Mouse (Mus musculus) limb, embryonic 12.5 days (tissue): ENCODE measurements around the gene Hsd17b7. TPM values are rescaled to one million over a fixed set of nuclear protein-coding genes. Genes with fewer than 3 reads are reported as not detected.

Source experiments
- ATAC-seq: fragments of 200-750 bp; cut with Nextera tagmentation; 2 replicates; pipeline ENCODE4 v1.8.0; 2017; ENCODE audit warnings: low read depth, moderate TSS enrichment; ENCODE audit not compliant: insufficient number of reproducible peaks, insufficient read depth, low FRiP score, low TSS enrichment
- H3K27ac ChIP-seq: fragments of 300-500 bp; sonication (generic); 2 replicates; pipeline ENCODE4 v1.5.1; 2016; ENCODE audit warnings: mild to moderate bottlenecking, moderate library complexity
- H3K27me3 ChIP-seq: fragments of 300-500 bp; sonication (generic); 2 replicates; pipeline ENCODE4 v1.6.1; 2016; ENCODE audit warnings: mild to moderate bottlenecking, moderate library complexity
- H3K36me3 ChIP-seq: fragments of 300-500 bp; sonication (generic); 2 replicates; pipeline ENCODE4 v1.6.1; 2016; ENCODE audit warnings: mild to moderate bottlenecking, moderate library complexity
- H3K4me1 ChIP-seq: fragments of 300-500 bp; sonication (generic); replicated peaks from 2 replicates; pipeline ENCODE4 v1.6.1; 2016
- H3K4me2 ChIP-seq: fragments of 300-500 bp; sonication (generic); 2 replicates; pipeline ENCODE4 v1.6.1; 2016; ENCODE audit warnings: mild to moderate bottlenecking, moderate library complexity
- H3K4me3 ChIP-seq: fragments of 300-500 bp; sonication (generic); replicated peaks from 2 replicates; pipeline ENCODE4 v1.5.1; 2016; ENCODE audit warnings: mild to moderate bottlenecking
- H3K9ac ChIP-seq: fragments of 300-500 bp; sonication (generic); replicated peaks from 2 replicates; pipeline ENCODE4 v1.6.1; 2016; ENCODE audit warnings: mild to moderate bottlenecking, moderate library complexity
- H3K9me3 ChIP-seq: fragments of 300-500 bp; sonication (generic); 2 replicates; pipeline ENCODE4 v1.6.1; 2016; ENCODE audit warnings: mild to moderate bottlenecking, moderate library complexity
- WGBS: fragments of 180-500 bp; shearing (Covaris S2); methylation state at CpG from one replicate; pipeline ENCODE4 v1.1.7; 2016; 5-methylcytosine and 5-hydroxymethylcytosine counted together
- polyA plus RNA-seq: library from polyadenylated mRNA; unstranded; fragments of >200 nt; fragmentation: Nextera tagmentation; extraction: Ambion mirVana; gene quantifications from 2 replicates; pipeline ENCODE4 v1.2.1, GENCODE M21; 2016

The Hsd17b7 gene
- polyA plus RNA-seq, 1 experiment from 2014 or later: 15.5 TPM

- Histone ChIP-seq H3K9me3 (no peaks in the 10 kb centered on the region), H3K4me2 (no peak overlapping the region), H3K27ac (no peak overlapping the region), H3K4me1 (peaks cover 8% of the 10 kb centered on the region; the same call in 1 of the 2 replicates), H3K27me3 (no peaks in the 10 kb centered on the region), H3K9ac (no peak overlapping the region), H3K4me3 (no peak overlapping the region), H3K36me3 (peaks cover 39% of the 10 kb centered on the region)
- no peak for ATAC-seq
- 93% methylated on average over 4 of the region's 4 CpGs for WGBS
Observed at GRCm38 (mm10) chr1:169970936-169971335, 1.9 kb upstream of the Hsd17b7 start.

- H3K36me3 ChIP-seq: peaks cover 38% of the 10 kb centered on the region
- no peaks in the 10 kb centered on the region for H3K9me3 ChIP-seq
- whole genome bisulfite sequencing: under 1% methylated on average over 9 of the region's 9 CpGs
- H3K4me1 ChIP-seq: peaks cover 8% of the 10 kb centered on the region; the same call in 1 of the 2 replicates
- peak overlapping the region; percentile 75 for H3K27ac ChIP-seq
- H3K4me3 ChIP-seq: peak overlapping the region; percentile 64
- peak; percentile 65 for ATAC-seq
- H3K27me3 ChIP-seq: no peaks in the 10 kb centered on the region
- H3K9ac ChIP-seq: peak overlapping the region; percentile 44
- peak overlapping the region; percentile 62 for H3K4me2 ChIP-seq
Observed at GRCm38 (mm10) chr1:169969516-169969886, 460 bp upstream of the Hsd17b7 start.

GRCm38 (mm10) chr1:169953106-169953505, 15.9 kb downstream of the Hsd17b7 start:
- Histone ChIP-seq H3K4me2 (no peak overlapping the region), H3K4me3 (no peak overlapping the region), H3K9me3 (no peaks in the 10 kb centered on the region), H3K36me3 (peaks cover 60% of the 10 kb centered on the region), H3K9ac (no peak overlapping the region), H3K27ac (no peak overlapping the region), H3K4me1 (no peaks in the 10 kb centered on the region), H3K27me3 (no peaks in the 10 kb centered on the region)
- ATAC-seq: no peak
- WGBS: 98% methylated on average over 10 of the region's 10 CpGs

GRCm38 (mm10) chr1:169952636-169953035, 16.4 kb downstream of the Hsd17b7 start:
- Histone ChIP-seq H3K9me3 (no peaks in the 10 kb centered on the region), H3K4me3 (no peak overlapping the region), H3K4me1 (no peaks in the 10 kb centered on the region), H3K36me3 (peaks cover 55% of the 10 kb centered on the region), H3K27ac (no peak overlapping the region), H3K27me3 (no peaks in the 10 kb centered on the region), H3K9ac (no peak overlapping the region), H3K4me2 (no peak overlapping the region)
- ATAC-seq: no peak
- 95% methylated on average over 10 of the region's 10 CpGs for WGBS

GRCm38 (mm10) chr1:169951561-169951960, 17.5 kb downstream of the Hsd17b7 start:
- no peak for ATAC-seq
- 88% methylated on average over 6 of the region's 6 CpGs for WGBS
- H3K36me3 ChIP-seq: peaks cover 48% of the 10 kb centered on the region

GRCm38 (mm10) chr1:169950651-169951050, 18.4 kb downstream of the Hsd17b7 start:
- ATAC-seq: no peak
- Histone ChIP-seq H3K4me1 (no peaks in the 10 kb centered on the region), H3K4me2 (no peak overlapping the region), H3K4me3 (no peak overlapping the region), H3K27ac (no peak overlapping the region), H3K27me3 (no peaks in the 10 kb centered on the region), H3K9me3 (no peaks in the 10 kb centered on the region), H3K9ac (no peak overlapping the region), H3K36me3 (peaks cover 41% of the 10 kb centered on the region)
- WGBS: 95% methylated on average over 4 of the region's 4 CpGs

More at GRCm38 (mm10) chr1:169951561-169951960, 17.5 kb downstream of the Hsd17b7 start:
- Histone ChIP-seq H3K4me2 (no peak overlapping the region), H3K27ac (no peak overlapping the region), H3K9ac (no peak overlapping the region), H3K9me3 (no peaks in the 10 kb centered on the region), H3K4me3 (no peak overlapping the region), H3K27me3 (no peaks in the 10 kb centered on the region), H3K4me1 (no peaks in the 10 kb centered on the region)

- H3K9me3 ChIP-seq: 0 out of 2 replicates have a peak, but pooled peaks cover under 1% of the 10 kb centered on the region
- 80% methylated on average over 7 of the region's 7 CpGs for WGBS
- no peak for ATAC-seq
- no peak overlapping the region for H3K9ac ChIP-seq
- peaks cover 34% of the 10 kb centered on the region for H3K36me3 ChIP-seq
- H3K4me3 ChIP-seq: no peak overlapping the region
- H3K4me1 ChIP-seq: no peaks in the 10 kb centered on the region
- no peak overlapping the region for H3K27ac ChIP-seq
- no peak overlapping the region for H3K4me2 ChIP-seq
- H3K27me3 ChIP-seq: no peaks in the 10 kb centered on the region
Observed at GRCm38 (mm10) chr1:169949981-169950380, 19.1 kb downstream of the Hsd17b7 start.

- Histone ChIP-seq H3K4me1 (no peaks in the 10 kb centered on the region), H3K4me3 (no peak overlapping the region), H3K9me3 (0 out of 2 replicates have a peak, but pooled peaks cover 5% of the 10 kb centered on the region), H3K4me2 (no peak overlapping the region), H3K27ac (no peak overlapping the region), H3K9ac (no peak overlapping the region), H3K27me3 (no peaks in the 10 kb centered on the region), H3K36me3 (peaks cover 25% of the 10 kb centered on the region)
- no peak for ATAC-seq
- WGBS: 71% methylated on average over 7 of the region's 7 CpGs
Observed at GRCm38 (mm10) chr1:169948866-169949265, 20.2 kb downstream of the Hsd17b7 start.

GRCm38 (mm10) chr1:169948280-169948679, 20.8 kb downstream of the Hsd17b7 start:
- 79% methylated on average over 7 of the region's 7 CpGs for WGBS
- no peak overlapping the region for H3K4me3 ChIP-seq
- H3K36me3 ChIP-seq: peaks cover 20% of the 10 kb centered on the region
- no peak for ATAC-seq
- no peak overlapping the region for H3K9ac ChIP-seq
- H3K4me1 ChIP-seq: no peaks in the 10 kb centered on the region
- no peak overlapping the region for H3K27ac ChIP-seq
- no peaks in the 10 kb centered on the region for H3K27me3 ChIP-seq
- H3K9me3 ChIP-seq: 0 out of 2 replicates have a peak, but pooled peaks cover 5% of the 10 kb centered on the region
- H3K4me2 ChIP-seq: no peak overlapping the region

GRCm38 (mm10) chr1:169947654-169948053, 21.4 kb downstream of the Hsd17b7 start:
- Histone ChIP-seq H3K9ac (no peak overlapping the region), H3K27me3 (no peaks in the 10 kb centered on the region), H3K27ac (no peak overlapping the region), H3K4me1 (no peaks in the 10 kb centered on the region), H3K36me3 (peaks cover 14% of the 10 kb centered on the region), H3K4me3 (no peak overlapping the region), H3K4me2 (no peak overlapping the region), H3K9me3 (0 out of 2 replicates have a peak, but pooled peaks cover 5% of the 10 kb centered on the region)
- no peak for ATAC-seq
- WGBS: 81% methylated on average over 6 of the region's 6 CpGs

- Histone ChIP-seq H3K4me1 (no peaks in the 10 kb centered on the region), H3K36me3 (peaks cover 4% of the 10 kb centered on the region; the same call in 1 of the 2 replicates), H3K4me3 (no peak overlapping the region), H3K27ac (no peak overlapping the region), H3K27me3 (no peaks in the 10 kb centered on the region), H3K4me2 (no peak overlapping the region), H3K9ac (no peak overlapping the region), H3K9me3 (0 out of 2 replicates have a peak, but pooled peaks cover 5% of the 10 kb centered on the region)
- no peak for ATAC-seq
- 75% methylated on average over 3 of the region's 3 CpGs for WGBS
Observed at GRCm38 (mm10) chr1:169946004-169946403, 23.0 kb downstream of the Hsd17b7 start.

- ATAC-seq: no peak
- no peak overlapping the region for H3K4me2 ChIP-seq
Observed at GRCm38 (mm10) chr1:169939345-169939744, 29.7 kb downstream of the Hsd17b7 start.

More at GRCm38 (mm10) chr1:169939345-169939744, 29.7 kb downstream of the Hsd17b7 start:
- H3K4me1 ChIP-seq: no peaks in the 10 kb centered on the region
- WGBS: 7% methylated on average over 2 of the region's 2 CpGs
- H3K27me3 ChIP-seq: no peaks in the 10 kb centered on the region
- H3K4me3 ChIP-seq: no peak overlapping the region
- H3K9ac ChIP-seq: no peak overlapping the region
- H3K27ac ChIP-seq: no peak overlapping the region
- H3K36me3 ChIP-seq: no peaks in the 10 kb centered on the region
- no peaks in the 10 kb centered on the region for H3K9me3 ChIP-seq
